Mouse (Mus musculus) spleen, adult 2 months (tissue): ENCODE measurements around the gene Hoxa7.

Source experiments
- CTCF ChIP-seq: fragments of 200-500 bp; IDR thresholded peaks from 2 replicates; pipeline ENCODE4 v1.5.1; 2011; ENCODE audit warnings: mild to moderate bottlenecking, inconsistent platforms; ENCODE audit not compliant: insufficient read depth, insufficient read length, insufficient replicate concordance; ENCODE audit errors: extremely low read depth
- POLR2A ChIP-seq: fragments of 200-500 bp; IDR thresholded peaks from 2 replicates; pipeline ENCODE4 v1.6.1; 2011; ENCODE audit warnings: low read depth, low read length, inconsistent platforms

- no peak for TF ChIP-seq CTCF
- no peak for TF ChIP-seq POLR2A
These were observed 35.2 kb downstream of the Hoxa7 start for GRCm38 (mm10) chr6:52186500-52186899.
